Mouse (Mus musculus) left cerebral cortex, postnatal 25 days (tissue): ENCODE measurements around the gene Spag8. TPM values are rescaled to one million over a fixed set of nuclear protein-coding genes. Genes with fewer than 3 reads are reported as not detected.

Experiments
- DNase-seq, 2 experiments: peaks; one replicate each; pipeline ENCODE4 v3.0.0; 2022; ENCODE audit warnings: low spot score in 2 of 2, mixed read lengths in 1 of 2
- intact Hi-C: fragments of 180-260 bp; cut with DNase I; formaldehyde crosslinking; loops from one replicate; pipeline ENCODE4 v1.15.1; 2025
- microRNA-seq, 2 experiments: library from miRNA; unstranded; fragments of <30 nt; microRNA quantifications; one replicate each; pipeline ENCODE4 v1.2.0; 2022
- total RNA-seq, 2 experiments: library from RNA; stranded (reverse); gene quantifications; 2 replicates each; pipeline ENCODE4 v1.2.3; 2021

Spag8 gene
- total RNA-seq, 2 experiments from 2014 or later, result 0.73 to 1.2 TPM

- intact Hi-C loops, result no loop called here
Measured at GRCm38 (mm10) chr4:43613060-43613730, 40.2 kb downstream of the Spag8 start.

GRCm38 (mm10) chr4:43612534-43612933 is 40.9 kb downstream of the Spag8 start:
- intact Hi-C loops, result no loop called here
- DNase-seq, result no peak

More at GRCm38 (mm10) chr4:43613060-43613730, 40.2 kb downstream of the Spag8 start:
- no peak for DNase-seq

GRCm38 (mm10) chr4:43604751-43605685 is 48.4 kb downstream of the Spag8 start:
- intact Hi-C loops, result no loop called here
- DNase-seq, result no peak

- no peak for DNase-seq
- intact Hi-C loops, result no loop called here
Measured at GRCm38 (mm10) chr4:43604099-43604498, 49.3 kb downstream of the Spag8 start.

Small RNAs within 50 kb of the gene (microRNA-seq; reads per million reads assigned to microRNA genes)
- 0.67 to 1.2 reads per million in 2 experiments for gene Gm25262

Other genes starting within 250 kb of the Spag8 start
- 1 to 10 TPM in 1 of 2 experiments, under 1 TPM in 1; 0.62 to 1.2 TPM for gene Fam166b, start 224.5 kb downstream of the Spag8 start, total RNA-seq
- gene Tesk1, start 211.7 kb downstream of the Spag8 start, total RNA-seq, result 10 to 100 TPM; 86.6 to 87.1 TPM
- gene Cd72, start 199.0 kb downstream of the Spag8 start, total RNA-seq, result 1 to 10 TPM; 1.0 to 2.2 TPM
- not detected for gene Sit1, start 169.9 kb downstream of the Spag8 start, total RNA-seq
- 10 to 100 TPM; 22.3 to 25.4 TPM for gene Ccdc107, start 160.7 kb downstream of the Spag8 start, total RNA-seq
- under 1 TPM; 0.37 to 0.96 TPM for gene Arhgef39, start 153.9 kb downstream of the Spag8 start, total RNA-seq
- 1 to 10 TPM in 1 of 2 experiments, not detected in 1; 1.0 TPM for gene Car9, start 146.6 kb downstream of the Spag8 start, total RNA-seq
- gene Tpm2, start 129.8 kb downstream of the Spag8 start, total RNA-seq, result 1 to 10 TPM; 8.0 to 8.1 TPM
- gene Creb3, start 91.3 kb downstream of the Spag8 start, total RNA-seq, result 10 to 100 TPM; 77.0 to 77.3 TPM
- gene Tln1, start 90.9 kb downstream of the Spag8 start, total RNA-seq, result 10 to 100 TPM; 51.7 to 53.4 TPM
- 10 to 100 TPM; 44.3 to 46.7 TPM for gene Rgp1, start 74.9 kb downstream of the Spag8 start, total RNA-seq
- 10 to 100 TPM; 65.9 to 69.4 TPM for gene Gba2, start 74.7 kb downstream of the Spag8 start, total RNA-seq
- gene Msmp, start 69.1 kb downstream of the Spag8 start, total RNA-seq, result under 1 TPM in 1 of 2 experiments, not detected in 1; 0.50 TPM
- 10 to 100 TPM; 49.0 to 50.1 TPM for gene Npr2, start 21.7 kb downstream of the Spag8 start, total RNA-seq
- 10 to 100 TPM; 33.7 to 35.7 TPM for gene Hint2, start 2.9 kb upstream of the Spag8 start, total RNA-seq
- gene Tmem8b, start 15.4 kb upstream of the Spag8 start, total RNA-seq, result 10 to 100 TPM; 61.9 to 68.3 TPM
- 1 to 10 TPM; 1.3 to 1.4 TPM for gene Fam221b, start 15.6 kb upstream of the Spag8 start, total RNA-seq
- not detected for gene Olfr70, start 47.2 kb upstream of the Spag8 start, total RNA-seq
- not detected for gene Olfr71, start 56.7 kb upstream of the Spag8 start, total RNA-seq
- 1 to 10 TPM; 1.2 to 1.4 TPM for gene Hrct1, start 73.6 kb upstream of the Spag8 start, total RNA-seq
- gene Spaar, start 76.4 kb upstream of the Spag8 start, total RNA-seq, result under 1 TPM; 0.73 to 0.87 TPM
- gene Olfr159, start 117.4 kb upstream of the Spag8 start, total RNA-seq, result not detected
- gene Olfr156, start 170.3 kb upstream of the Spag8 start, total RNA-seq, result not detected
- not detected for gene Olfr157, start 186.6 kb upstream of the Spag8 start, total RNA-seq
- not detected for gene Olfr155, start 198.0 kb upstream of the Spag8 start, total RNA-seq
- gene Reck, start 221.9 kb upstream of the Spag8 start, total RNA-seq, result 1 to 10 TPM; 6.0 to 7.1 TPM